Mouse (Mus musculus): Measurements from ENCODE around the gene Clic4. TPM values are rescaled to one million over a fixed set of nuclear protein-coding genes. Genes with fewer than 3 reads are reported as not detected.

Clic4 gene
- polyA plus RNA-seq, 1 experiment from 2014 or later = 179 TPM

- WGBS = 64% methylated on average over 5 of the region's 5 CpGs
- H3K9ac ChIP-seq (ENCODE audit: low read length) = no peak overlapping the region
- peaks cover 31% of the 10 kb centered on the region for H3K4me1 ChIP-seq (replicated peaks; ENCODE audit: control insufficient read depth, insufficient read depth, low read length)
- no peak overlapping the region for H3K4me2 ChIP-seq (ENCODE audit: low read depth, low read length)
- H3K27ac ChIP-seq (ENCODE audit: low read length) = no peak overlapping the region
- H3K4me3 ChIP-seq (ENCODE audit: low read length) = no peak overlapping the region
- peaks cover 1% of the 10 kb centered on the region for H3K36me3 ChIP-seq (ENCODE audit: control insufficient read depth, insufficient read depth, low read length)
- no peak for ATAC-seq (ENCODE audit: low read depth)
- H3K9me3 ChIP-seq (ENCODE audit: control insufficient read depth, low read length) = no peaks in the 10 kb centered on the region
- no peaks in the 10 kb centered on the region for H3K27me3 ChIP-seq (ENCODE audit: control insufficient read depth, insufficient read depth, low read depth, low read length)
Measured at GRCm38 (mm10) chr4:135309726-135310125, 37.1 kb upstream of the Clic4 start.

DNA sequence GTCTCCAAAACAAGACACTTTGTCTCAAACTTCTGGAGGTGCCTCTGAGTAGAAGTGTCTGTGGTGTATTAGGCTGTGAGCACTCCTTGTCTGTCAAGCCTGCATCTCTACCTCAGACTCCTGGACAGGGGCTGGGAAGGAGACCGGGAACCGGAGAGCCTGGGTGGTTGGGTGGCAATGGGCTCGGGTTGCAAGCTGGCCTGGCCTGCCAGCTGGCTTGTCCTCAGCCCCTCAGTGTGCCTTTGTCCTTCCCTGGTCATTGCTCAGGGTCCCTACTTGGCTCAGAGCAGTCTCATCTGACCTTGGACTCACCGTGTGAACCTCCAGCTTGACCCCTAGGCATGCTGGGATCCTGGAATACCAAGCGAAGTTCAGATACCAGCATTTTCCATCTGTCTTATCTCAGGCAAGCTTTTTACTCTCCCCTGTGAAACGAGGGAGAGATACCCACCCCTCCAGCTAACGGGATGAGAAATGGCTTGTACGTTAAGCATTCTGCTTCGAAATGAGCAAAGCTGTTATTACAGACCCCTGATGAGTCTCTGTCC lies 36.6 kb upstream of the Clic4 start:
- ATAC-seq (ENCODE audit: low read depth) = no peak
- 56% methylated on average over 9 of the region's 9 CpGs for WGBS
- peaks cover 28% of the 10 kb centered on the region for H3K4me1 ChIP-seq (replicated peaks; ENCODE audit: control insufficient read depth, insufficient read depth, low read length)
- H3K27ac ChIP-seq (ENCODE audit: low read length) = no peak overlapping the region
- H3K36me3 ChIP-seq (ENCODE audit: control insufficient read depth, insufficient read depth, low read length) = no peaks in the 10 kb centered on the region
- H3K27me3 ChIP-seq (ENCODE audit: control insufficient read depth, insufficient read depth, low read depth, low read length) = no peaks in the 10 kb centered on the region
- no peak overlapping the region for H3K9ac ChIP-seq (ENCODE audit: low read length)
- no peaks in the 10 kb centered on the region for H3K9me3 ChIP-seq (ENCODE audit: control insufficient read depth, low read length)
- no peak overlapping the region for H3K4me2 ChIP-seq (ENCODE audit: low read depth, low read length)
- H3K4me3 ChIP-seq (ENCODE audit: low read length) = no peak overlapping the region

DNA sequence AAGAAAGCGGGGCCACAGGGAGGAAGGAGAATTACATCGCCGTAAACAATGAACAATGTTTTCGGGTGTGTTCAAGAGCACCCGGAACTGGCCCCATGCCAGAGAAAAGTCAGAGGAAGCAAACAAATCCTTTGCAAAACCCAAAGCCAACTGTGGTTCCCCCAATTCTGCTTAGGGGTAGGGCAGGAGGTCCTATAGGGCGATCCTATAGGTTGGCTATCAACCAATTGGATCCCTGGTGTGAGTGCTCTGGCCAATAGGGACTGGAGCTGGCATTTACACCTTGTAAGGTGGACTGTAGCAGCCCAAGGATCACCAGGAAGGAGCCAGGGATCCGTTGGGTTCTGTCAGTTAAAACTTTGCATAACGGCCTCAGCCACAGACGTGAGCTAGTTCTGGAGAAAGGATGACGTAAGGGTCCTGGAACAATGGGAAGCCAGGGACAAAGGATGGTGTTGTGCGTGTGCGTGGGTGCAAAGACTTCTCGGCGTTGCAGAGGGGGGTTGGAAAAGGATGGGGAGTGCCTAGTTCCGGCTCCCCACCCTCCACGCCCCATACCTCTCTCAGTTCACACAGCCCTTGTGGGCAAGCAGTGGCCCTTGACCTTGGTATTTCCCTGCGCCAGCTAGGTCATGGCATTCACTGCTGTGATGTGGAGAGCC lies 34.5 kb upstream of the Clic4 start:
- Histone ChIP-seq H3K4me2 (ENCODE audit: low read depth, low read length) (0 out of 2 replicates have a peak overlapping the region, but pooled peaks have one; percentile 10), H3K9me3 (ENCODE audit: control insufficient read depth, low read length) (no peaks in the 10 kb centered on the region), H3K9ac (ENCODE audit: low read length) (no peak overlapping the region), H3K4me1 (replicated peaks; ENCODE audit: control insufficient read depth, insufficient read depth, low read length) (peaks cover 8% of the 10 kb centered on the region), H3K27me3 (ENCODE audit: control insufficient read depth, insufficient read depth, low read depth, low read length) (no peaks in the 10 kb centered on the region), H3K4me3 (ENCODE audit: low read length) (no peak overlapping the region), H3K27ac (ENCODE audit: low read length) (peak overlapping the region; percentile 7), H3K36me3 (ENCODE audit: control insufficient read depth, insufficient read depth, low read length) (no peaks in the 10 kb centered on the region)
- 41% methylated on average over 17 of the region's 17 CpGs for WGBS
- peak; percentile 30 for ATAC-seq (ENCODE audit: low read depth)

DNA sequence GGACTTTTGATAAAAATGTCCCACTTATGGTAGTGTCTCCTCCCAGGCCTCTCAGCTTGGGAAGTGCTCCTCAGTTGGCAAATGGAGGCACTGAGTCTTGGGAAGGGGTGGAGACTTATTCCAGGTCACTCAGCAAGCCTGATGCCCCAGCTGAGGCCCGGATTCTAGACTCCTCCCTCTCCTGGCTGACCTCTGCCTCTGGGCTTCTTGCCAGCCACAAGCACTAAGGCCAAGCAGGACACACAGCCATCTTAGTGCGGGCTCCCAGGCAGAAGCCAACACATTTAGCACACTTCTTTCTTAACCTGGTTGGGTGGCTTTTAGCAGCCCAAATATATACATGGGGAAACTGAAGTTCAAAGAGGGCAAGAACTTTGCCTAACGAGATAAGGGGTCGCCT lies 33.9 kb upstream of the Clic4 start:
- ATAC-seq (ENCODE audit: low read depth) = peak; percentile 37
- Histone ChIP-seq H3K9me3 (ENCODE audit: control insufficient read depth, low read length) (no peaks in the 10 kb centered on the region), H3K9ac (ENCODE audit: low read length) (no peak overlapping the region), H3K4me3 (ENCODE audit: low read length) (no peak overlapping the region), H3K27me3 (ENCODE audit: control insufficient read depth, insufficient read depth, low read depth, low read length) (no peaks in the 10 kb centered on the region), H3K4me1 (replicated peaks; ENCODE audit: control insufficient read depth, insufficient read depth, low read length) (peaks cover 7% of the 10 kb centered on the region; the same call in 1 of the 2 replicates), H3K4me2 (ENCODE audit: low read depth, low read length) (no peak overlapping the region), H3K27ac (ENCODE audit: low read length) (peak overlapping the region; percentile 7), H3K36me3 (ENCODE audit: control insufficient read depth, insufficient read depth, low read length) (no peaks in the 10 kb centered on the region)
- 37% methylated on average over 4 of the region's 4 CpGs for WGBS

DNA sequence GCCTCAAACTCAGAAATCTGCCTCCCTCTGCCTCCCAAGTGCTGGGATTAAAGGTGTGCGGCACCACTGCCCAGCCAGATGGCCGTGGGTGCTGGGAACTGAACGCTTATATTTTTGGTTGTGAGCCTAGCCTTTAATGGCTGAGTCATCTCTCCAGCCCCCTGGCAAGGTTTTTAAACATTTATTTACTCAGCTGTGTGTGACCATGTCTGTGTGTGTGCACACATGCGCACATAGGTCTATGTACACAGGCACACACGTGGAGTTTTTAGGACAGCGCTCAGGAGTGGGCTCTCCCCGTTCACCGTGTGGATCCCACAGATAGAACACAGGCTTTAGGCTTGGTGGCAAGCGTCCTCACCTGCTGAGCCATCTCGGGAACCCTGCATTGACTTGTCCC lies 29.6 kb upstream of the Clic4 start:
- WGBS = 63% methylated on average over 10 of the region's 10 CpGs
- Histone ChIP-seq H3K36me3 (ENCODE audit: control insufficient read depth, insufficient read depth, low read length) (no peaks in the 10 kb centered on the region), H3K27me3 (ENCODE audit: control insufficient read depth, insufficient read depth, low read depth, low read length) (no peaks in the 10 kb centered on the region), H3K27ac (ENCODE audit: low read length) (no peak overlapping the region), H3K4me2 (ENCODE audit: low read depth, low read length) (no peak overlapping the region), H3K9me3 (ENCODE audit: control insufficient read depth, low read length) (no peaks in the 10 kb centered on the region), H3K4me3 (ENCODE audit: low read length) (no peak overlapping the region), H3K9ac (ENCODE audit: low read length) (no peak overlapping the region), H3K4me1 (replicated peaks; ENCODE audit: control insufficient read depth, insufficient read depth, low read length) (peaks cover 19% of the 10 kb centered on the region)
- ATAC-seq (ENCODE audit: low read depth) = no peak

GRCm38 (mm10) chr4:135301166-135301565 lies 28.6 kb upstream of the Clic4 start:
- no peaks in the 10 kb centered on the region for H3K36me3 ChIP-seq (ENCODE audit: control insufficient read depth, insufficient read depth, low read length)
- 48% methylated on average over 3 of the region's 3 CpGs for WGBS
- H3K27ac ChIP-seq (ENCODE audit: low read length) = no peak overlapping the region
- peaks cover 12% of the 10 kb centered on the region for H3K4me1 ChIP-seq (replicated peaks; ENCODE audit: control insufficient read depth, insufficient read depth, low read length)
- H3K27me3 ChIP-seq (ENCODE audit: control insufficient read depth, insufficient read depth, low read depth, low read length) = no peaks in the 10 kb centered on the region
- ATAC-seq (ENCODE audit: low read depth) = no peak
- H3K4me3 ChIP-seq (ENCODE audit: low read length) = no peak overlapping the region
- H3K9ac ChIP-seq (ENCODE audit: low read length) = no peak overlapping the region
- no peak overlapping the region for H3K4me2 ChIP-seq (ENCODE audit: low read depth, low read length)
- H3K9me3 ChIP-seq (ENCODE audit: control insufficient read depth, low read length) = no peaks in the 10 kb centered on the region

DNA sequence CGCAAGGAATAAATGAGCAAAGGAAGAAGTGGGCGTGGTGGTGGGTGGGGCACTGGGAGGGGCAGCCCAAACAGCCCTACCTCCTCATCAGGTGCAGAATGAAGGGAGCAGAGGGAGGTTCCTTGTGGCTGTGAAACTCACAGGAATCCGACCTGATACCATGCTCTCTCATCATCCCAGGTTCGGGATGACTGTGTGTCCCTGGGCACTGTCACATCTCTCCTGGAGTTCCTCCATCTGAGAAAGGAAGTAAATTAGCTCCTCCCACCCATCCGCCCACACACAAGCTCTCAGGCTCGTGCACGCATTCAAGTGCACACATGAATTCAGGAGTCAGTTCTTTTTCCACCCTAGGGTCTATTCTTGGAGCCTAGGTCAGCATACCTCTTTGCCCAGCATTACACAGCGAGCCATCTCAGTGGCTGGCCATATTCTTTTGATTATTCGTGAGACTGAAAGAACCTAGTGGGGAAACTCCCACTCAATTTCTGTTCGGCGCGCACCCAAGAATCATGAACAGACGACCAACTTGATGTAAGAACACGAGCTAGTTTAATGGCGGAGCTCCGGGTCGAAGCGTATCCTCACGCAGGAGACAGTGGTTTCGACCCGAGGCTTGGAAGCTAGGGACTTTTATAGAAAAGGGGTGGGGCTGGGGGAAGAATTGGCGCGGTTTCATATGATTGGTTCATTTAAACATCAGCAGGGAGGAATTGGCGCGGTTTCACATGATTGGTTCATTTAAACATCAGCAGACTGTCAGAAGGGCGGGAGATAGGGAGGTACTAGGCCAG lies 27.8 kb upstream of the Clic4 start:
- no peaks in the 10 kb centered on the region for H3K36me3 ChIP-seq (ENCODE audit: control insufficient read depth, insufficient read depth, low read length)
- H3K27me3 ChIP-seq (ENCODE audit: control insufficient read depth, insufficient read depth, low read depth, low read length) = no peaks in the 10 kb centered on the region
- WGBS = 87% methylated on average over 26 of the region's 26 CpGs
- H3K4me1 ChIP-seq (replicated peaks; ENCODE audit: control insufficient read depth, insufficient read depth, low read length) = peaks cover 12% of the 10 kb centered on the region
- ATAC-seq (ENCODE audit: low read depth) = no peak
- H3K4me2 ChIP-seq (ENCODE audit: low read depth, low read length) = no peak overlapping the region
- no peak overlapping the region for H3K9ac ChIP-seq (ENCODE audit: low read length)
- no peaks in the 10 kb centered on the region for H3K9me3 ChIP-seq (ENCODE audit: control insufficient read depth, low read length)
- no peak overlapping the region for H3K27ac ChIP-seq (ENCODE audit: low read length)
- H3K4me3 ChIP-seq (ENCODE audit: low read length) = no peak overlapping the region

GRCm38 (mm10) chr4:135298680-135299079 lies 26.1 kb upstream of the Clic4 start:
- WGBS = 61% methylated on average over 10 of the region's 10 CpGs

GRCm38 (mm10) chr4:135297931-135298546 lies 25.4 kb upstream of the Clic4 start:
- Histone ChIP-seq H3K4me2 (ENCODE audit: low read depth, low read length) (no peak overlapping the region), H3K9me3 (ENCODE audit: control insufficient read depth, low read length) (no peaks in the 10 kb centered on the region; the same call in 1 of the 2 replicates), H3K9ac (ENCODE audit: low read length) (peak overlapping the region; percentile 25), H3K27ac (ENCODE audit: low read length) (peak overlapping the region; percentile 79), H3K4me3 (ENCODE audit: low read length) (no peak overlapping the region), H3K36me3 (ENCODE audit: control insufficient read depth, insufficient read depth, low read length) (no peaks in the 10 kb centered on the region), H3K4me1 (replicated peaks; ENCODE audit: control insufficient read depth, insufficient read depth, low read length) (peaks cover 12% of the 10 kb centered on the region), H3K27me3 (ENCODE audit: control insufficient read depth, insufficient read depth, low read depth, low read length) (no peaks in the 10 kb centered on the region)
- WGBS = 50% methylated on average over 15 of the region's 15 CpGs
- peak; percentile 80 for ATAC-seq (ENCODE audit: low read depth)

More at GRCm38 (mm10) chr4:135298680-135299079, 26.1 kb upstream of the Clic4 start:
- ATAC-seq (ENCODE audit: low read depth) = peak; percentile 29; the same call in 1 of the 2 replicates
- H3K27me3 ChIP-seq (ENCODE audit: control insufficient read depth, insufficient read depth, low read depth, low read length) = no peaks in the 10 kb centered on the region
- H3K9ac ChIP-seq (ENCODE audit: low read length) = peak overlapping the region; percentile 25
- H3K9me3 ChIP-seq (ENCODE audit: control insufficient read depth, low read length) = no peaks in the 10 kb centered on the region; the same call in 1 of the 2 replicates
- peaks cover 12% of the 10 kb centered on the region for H3K4me1 ChIP-seq (replicated peaks; ENCODE audit: control insufficient read depth, insufficient read depth, low read length)
- H3K36me3 ChIP-seq (ENCODE audit: control insufficient read depth, insufficient read depth, low read length) = no peaks in the 10 kb centered on the region
- H3K4me3 ChIP-seq (ENCODE audit: low read length) = no peak overlapping the region
- no peak overlapping the region for H3K4me2 ChIP-seq (ENCODE audit: low read depth, low read length)
- H3K27ac ChIP-seq (ENCODE audit: low read length) = peak overlapping the region; percentile 79
